Mouse (Mus musculus) 3T3-L1 (cell line): Measurements from ENCODE around the gene Ror2.

Source experiments
- DNase-seq: peaks from one replicate; pipeline ENCODE4 v3.0.0-alpha.2; 2015; ENCODE audit warnings: low read depth, low spot score

Ror2 gene

DNA sequence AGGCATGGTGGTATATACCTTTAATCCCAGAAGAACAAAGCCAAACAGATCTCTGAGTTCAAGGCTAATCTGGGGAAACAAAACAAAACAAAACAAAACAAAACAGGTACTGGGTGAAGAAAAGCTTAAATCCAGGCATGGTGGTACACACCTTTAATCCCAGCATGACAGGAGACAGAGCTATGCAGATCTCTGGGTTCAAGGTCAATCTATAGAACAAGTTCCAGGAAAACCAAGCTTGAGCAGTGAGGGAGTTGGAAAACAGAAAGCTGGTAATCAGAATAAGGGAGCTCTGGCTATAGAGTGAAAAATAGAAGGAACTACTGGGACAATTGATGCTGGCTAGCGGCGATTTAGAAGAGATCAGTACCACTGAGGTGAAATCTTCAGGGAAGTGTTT is 145.6 kb downstream of the Ror2 start:
- DNase-seq = no peak

DNA sequence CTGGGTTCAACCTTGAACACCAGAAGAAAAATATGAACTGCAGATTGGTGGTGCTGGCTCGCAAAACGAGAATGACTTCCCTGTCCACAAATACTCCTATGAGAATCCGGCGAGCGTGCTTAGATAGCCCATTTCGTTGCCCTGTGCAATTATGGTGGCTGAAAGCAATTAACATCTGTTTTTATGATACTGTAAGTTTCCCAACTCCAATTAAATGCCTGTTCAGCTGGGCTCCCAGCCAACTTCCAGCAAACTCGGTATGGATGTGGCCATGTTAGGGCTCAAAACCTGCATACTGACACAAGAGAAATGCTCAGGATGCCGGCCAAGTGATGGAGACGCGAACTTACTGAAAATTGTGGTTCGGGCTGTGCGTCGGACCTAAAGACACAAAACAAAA is 155.4 kb downstream of the Ror2 start:
- no peak for DNase-seq

DNA sequence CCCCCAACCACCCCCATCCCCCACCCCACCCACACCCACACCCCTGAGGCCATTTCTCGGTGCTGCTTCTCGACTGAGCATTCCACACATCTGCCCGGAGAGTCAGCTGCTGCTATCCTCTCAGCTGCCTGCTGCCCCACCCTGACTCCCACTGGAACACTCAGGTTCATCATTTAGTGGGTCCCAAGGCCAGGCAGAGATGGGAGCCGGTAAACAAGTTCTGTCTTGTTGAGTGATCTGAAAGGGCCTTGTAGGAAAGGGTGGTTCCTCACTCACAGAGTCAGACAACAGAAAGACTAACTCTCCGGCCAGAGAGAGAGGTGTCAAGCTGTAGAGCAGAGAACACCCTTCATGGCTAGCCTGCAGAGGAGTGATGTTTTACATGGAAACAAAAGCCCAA is 155.9 kb downstream of the Ror2 start:
- DNase-seq = no peak

DNA sequence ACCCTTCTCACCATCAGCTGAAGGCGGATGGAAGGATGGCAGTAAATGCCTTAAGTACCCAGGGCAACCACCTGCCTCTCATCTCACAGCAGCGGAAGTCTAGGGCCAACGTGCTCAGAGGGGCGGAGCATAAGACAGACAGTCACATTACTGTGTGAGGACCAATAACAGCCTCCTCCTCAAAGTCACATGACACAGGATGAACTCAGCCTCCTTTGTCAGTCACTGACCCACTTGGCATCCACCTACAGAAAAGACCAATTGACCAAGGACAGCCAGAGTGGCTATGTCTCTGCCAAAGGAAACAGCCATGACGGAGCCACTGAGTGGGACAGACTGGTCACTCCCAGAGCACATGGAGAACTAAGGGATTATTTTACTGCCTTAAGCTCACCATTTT is 160.3 kb downstream of the Ror2 start:
- no peak for DNase-seq

DNA sequence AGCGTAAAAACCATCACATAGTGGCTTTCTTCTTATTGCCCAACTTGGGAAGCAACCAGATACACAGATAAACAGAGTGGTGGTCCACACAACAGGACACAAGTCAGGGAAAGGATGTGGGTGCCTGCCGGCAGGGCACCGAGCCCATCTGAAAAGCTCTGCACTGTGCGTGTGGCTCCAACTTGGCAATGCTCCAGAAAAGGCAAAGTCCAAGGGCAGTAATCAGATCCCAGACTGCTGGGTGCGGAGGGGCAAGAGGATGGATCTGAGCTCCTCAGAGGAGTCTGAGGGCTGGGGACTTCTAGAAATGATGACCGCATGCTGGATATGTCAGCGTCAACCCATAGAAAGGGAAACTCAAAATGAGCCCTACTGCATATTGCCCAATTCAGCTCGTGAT is 163.8 kb downstream of the Ror2 start:
- no peak for DNase-seq

- DNase-seq = no peak
These were observed 165.0 kb downstream of the Ror2 start for GRCm38 (mm10) chr13:53120906-53121305.

- DNase-seq = peak; percentile 77
These were observed 166.1 kb downstream of the Ror2 start for GRCm38 (mm10) chr13:53119586-53120426.

DNA sequence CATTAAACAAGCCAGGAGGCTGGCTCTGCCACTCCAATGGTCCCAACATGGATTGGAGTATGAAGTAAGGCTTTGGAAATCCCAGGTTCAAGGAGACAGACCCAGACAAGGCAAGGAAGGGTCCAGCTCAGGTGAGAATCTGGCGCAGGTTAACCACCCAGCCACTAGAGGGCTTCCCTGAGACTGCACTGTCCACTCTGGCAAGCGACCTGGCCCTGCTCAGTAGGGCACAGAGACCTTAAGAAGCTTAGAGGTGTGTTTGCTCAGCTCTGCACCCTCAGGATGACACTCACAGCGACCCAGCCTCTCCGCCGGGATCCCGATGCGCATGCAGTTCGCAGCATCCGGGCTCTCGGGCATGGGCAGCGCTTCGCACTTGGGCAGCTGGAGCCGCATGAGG is 167.5 kb downstream of the Ror2 start:
- peak; percentile 13 for DNase-seq

GRCm38 (mm10) chr13:53117921-53118320 is 168.0 kb downstream of the Ror2 start:
- no peak for DNase-seq

GRCm38 (mm10) chr13:53110249-53110578 is 175.7 kb downstream of the Ror2 start:
- DNase-seq = no peak

DNA sequence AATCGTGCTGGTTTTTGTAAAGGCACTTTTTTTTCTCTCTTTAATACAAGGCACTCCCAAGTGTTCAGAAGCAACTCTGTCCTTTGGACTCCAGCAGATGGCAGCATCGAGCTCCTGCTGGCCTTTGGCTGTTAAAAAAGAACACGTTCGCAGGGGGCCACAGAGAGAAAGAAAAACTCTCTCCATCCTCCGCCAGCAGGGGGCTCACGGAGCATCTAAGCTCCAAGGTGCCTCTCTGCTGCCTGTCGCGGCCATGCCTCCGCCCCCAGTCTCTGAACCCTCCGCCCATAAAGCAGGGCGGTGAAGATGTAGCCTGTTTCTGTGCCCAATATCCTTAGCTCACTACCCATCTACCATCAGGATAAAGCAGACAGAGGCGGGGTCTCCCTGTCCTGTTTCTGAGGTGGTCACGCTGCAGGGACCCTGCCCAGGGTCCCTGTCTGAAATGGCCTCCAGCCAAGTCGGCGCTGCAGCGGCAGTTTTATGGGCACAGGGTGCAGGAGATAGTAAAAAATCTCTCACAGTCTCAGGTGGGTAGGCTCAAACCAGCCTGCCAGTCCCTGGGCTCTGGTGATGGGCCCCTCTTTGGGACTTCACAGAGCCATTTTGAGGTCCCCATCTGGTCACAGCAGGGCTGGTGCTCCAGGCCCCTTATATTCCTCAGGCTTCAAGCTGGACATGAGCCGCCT is 176.2 kb downstream of the Ror2 start:
- peak; percentile 97 for DNase-seq

DNA sequence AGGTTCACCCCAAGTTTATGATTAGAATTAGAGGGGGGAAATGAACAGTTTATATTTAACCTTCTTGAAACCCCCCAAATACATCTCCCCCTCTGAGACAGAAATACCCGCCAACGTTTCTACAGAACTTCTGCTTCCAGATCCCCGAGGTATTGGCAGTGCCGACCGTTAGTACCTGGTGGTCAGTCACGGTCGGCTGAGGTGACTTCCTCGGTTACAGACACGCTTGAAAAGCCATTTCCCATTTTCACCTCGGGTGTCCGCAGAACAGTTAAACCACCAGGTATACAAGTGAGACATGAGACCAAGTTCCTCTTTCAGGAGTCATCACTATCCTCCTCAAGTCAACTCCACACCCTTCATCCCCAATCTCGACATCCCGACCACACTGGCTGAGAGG is 179.2 kb downstream of the Ror2 start:
- DNase-seq = no peak

GRCm38 (mm10) chr13:53099771-53100682 is 185.9 kb downstream of the Ror2 start:
- DNase-seq = no peak

DNA sequence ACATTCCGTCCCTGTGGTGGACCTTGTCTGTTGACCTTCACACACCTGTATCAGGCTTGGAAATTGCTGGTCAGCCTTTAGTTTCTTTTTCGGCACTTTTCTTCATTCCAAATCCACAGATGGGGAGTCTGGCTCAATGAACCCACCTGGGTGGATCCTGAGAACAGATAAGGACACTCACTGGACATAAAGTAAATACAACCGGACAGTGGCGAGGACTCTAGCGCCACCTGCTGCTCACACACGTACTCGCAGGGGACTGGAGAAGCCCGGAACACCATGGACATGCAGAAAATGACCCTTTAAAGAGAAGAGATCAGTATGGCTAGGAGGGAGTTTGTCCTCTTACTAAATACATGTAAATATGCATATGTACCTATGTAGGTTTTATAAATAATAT is 189.3 kb downstream of the Ror2 start:
- peak; percentile 79 for DNase-seq

GRCm38 (mm10) chr13:53095222-53095621 is 190.7 kb downstream of the Ror2 start:
- DNase-seq = peak; percentile 47

DNA sequence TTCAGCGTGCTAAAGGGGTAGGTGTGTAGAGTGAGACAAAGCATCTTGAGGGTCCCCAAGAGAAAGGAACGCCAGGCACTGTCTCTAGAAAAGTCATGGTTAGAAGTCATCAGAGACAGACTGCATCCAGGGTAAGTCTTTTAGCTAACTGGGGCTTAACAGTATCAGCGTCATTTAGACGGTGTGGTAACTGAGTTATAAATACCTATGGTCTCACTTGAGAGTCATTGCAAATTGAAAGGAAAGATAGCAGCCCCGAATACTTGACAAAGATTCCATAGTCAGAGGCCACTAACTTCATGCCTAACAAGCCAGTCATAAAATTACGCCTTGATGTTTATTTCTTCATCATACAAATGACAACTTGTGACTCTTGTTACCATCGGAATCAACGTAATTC is 191.3 kb downstream of the Ror2 start:
- DNase-seq = no peak

DNA sequence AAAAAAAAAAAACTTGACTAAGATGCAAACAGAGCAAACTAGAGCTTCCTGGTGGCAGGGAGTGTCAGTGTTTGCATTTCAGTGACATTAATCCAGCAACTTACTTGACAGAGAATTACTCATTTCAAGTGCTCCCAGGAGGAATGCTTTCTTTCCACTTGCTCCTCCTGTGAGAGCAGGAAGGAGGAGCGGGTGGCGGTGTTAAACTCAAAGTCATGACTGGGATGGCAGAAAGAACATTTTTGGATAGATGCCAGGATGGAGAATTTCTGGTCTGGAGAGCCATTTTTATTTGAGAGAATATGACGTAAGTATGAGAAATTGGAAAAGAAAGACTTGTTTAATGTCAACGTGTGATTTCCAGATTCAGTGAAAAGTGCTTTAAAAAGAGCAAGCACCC is 192.5 kb downstream of the Ror2 start:
- peak; percentile 52 for DNase-seq

GRCm38 (mm10) chr13:53086552-53087282 is 199.2 kb downstream of the Ror2 start:
- DNase-seq = peak; percentile 58

DNA sequence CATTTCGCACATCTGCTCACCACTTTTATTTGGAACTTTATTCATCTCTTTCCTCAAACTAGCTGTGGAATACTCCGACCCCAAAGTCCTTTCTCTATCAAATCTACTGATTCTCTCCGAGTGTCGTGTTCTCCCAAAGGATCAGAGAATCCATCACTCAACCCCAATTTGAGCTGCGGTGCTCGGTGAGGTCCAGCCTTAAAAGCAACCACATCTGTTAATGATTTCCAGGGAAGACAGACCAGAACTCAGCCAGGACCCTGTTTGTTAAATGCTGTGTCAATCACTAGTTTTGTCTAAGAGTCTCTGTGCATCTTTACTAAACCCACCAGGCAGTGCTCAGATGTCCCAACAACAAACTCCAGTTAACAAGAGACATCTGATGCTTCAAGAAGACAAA is 204.1 kb downstream of the Ror2 start:
- no peak for DNase-seq

- no peak for DNase-seq
These were observed 208.1 kb downstream of the Ror2 start for GRCm38 (mm10) chr13:53077732-53078345.

- DNase-seq = no peak
These were observed 210.9 kb downstream of the Ror2 start for GRCm38 (mm10) chr13:53075006-53075405.
